Mouse (Mus musculus): ENCODE data around the gene Pa2g4. TPM values are rescaled to one million over a fixed set of nuclear protein-coding genes. Genes with fewer than 3 reads are reported as not detected.

The Pa2g4 gene
- polyA plus RNA-seq, 1 experiment from 2014 or later, result 213 TPM

DNA sequence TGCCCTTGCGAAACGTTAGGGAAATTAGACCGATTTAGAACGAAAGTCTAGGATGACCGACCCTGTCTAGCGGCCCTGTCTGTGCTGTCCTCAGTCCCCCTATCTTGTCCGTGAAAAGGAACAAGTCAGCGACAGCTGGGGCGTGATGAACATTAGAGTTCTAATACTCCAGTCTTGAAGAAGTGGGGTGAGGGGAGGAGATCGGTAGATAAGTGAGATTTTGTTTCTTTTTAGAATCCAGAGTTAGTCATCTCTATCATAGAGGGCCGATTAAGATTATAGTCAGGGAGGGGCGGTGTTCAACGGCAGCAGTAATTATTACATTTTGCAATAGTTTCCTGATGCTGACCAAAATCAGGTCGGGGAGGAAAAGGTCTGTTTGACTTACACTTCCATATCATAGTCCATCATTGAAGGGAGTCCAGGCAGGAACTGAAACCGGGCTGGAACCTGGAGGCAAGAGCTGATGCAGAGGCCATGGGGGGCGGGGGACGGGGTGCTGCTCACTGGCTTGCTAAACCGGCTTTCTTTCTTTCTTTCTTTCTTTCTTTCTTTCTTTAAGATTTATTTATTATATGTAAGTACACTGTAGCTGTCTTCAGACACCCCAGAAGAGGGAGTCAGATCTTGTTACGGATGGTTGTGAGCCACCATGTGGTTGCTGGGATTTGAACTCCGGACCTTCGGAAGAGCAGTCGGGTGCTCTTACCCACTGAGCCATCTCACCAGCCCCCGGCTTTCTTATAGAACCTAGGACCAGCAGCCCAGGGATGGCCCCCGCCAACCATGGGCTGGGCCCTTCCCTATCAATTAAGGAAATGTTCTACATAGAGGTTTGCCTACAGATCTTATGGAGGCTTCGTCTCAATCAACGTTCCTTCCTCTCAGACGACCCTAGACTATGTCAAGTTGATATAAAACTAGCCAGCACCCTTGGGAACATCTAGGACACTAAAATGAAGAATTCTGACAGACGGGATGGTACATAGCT lies 39.1 kb downstream of the Pa2g4 start:
- H3K36me3 ChIP-seq, result no peaks in the 10 kb centered on the region; the same call in 1 of the 2 replicates
- H3K9me3 ChIP-seq, result no peaks in the 10 kb centered on the region
- peak overlapping the region; percentile 60 for H3K27ac ChIP-seq
- H3K4me2 ChIP-seq, result peak overlapping the region; percentile 98
- ATAC-seq (ENCODE audit: insufficient read depth, low FRiP score, low read depth), result no peak
- H3K4me1 ChIP-seq, result peaks cover 10% of the 10 kb centered on the region; the same call in 1 of the 2 replicates
- WGBS, result 31% methylated on average over 28 of the region's 28 CpGs
- no peak overlapping the region for H3K9ac ChIP-seq
- H3K4me3 ChIP-seq (replicated peaks), result peak overlapping the region; percentile 92
- H3K27me3 ChIP-seq (replicated peaks), result no peaks in the 10 kb centered on the region

DNA sequence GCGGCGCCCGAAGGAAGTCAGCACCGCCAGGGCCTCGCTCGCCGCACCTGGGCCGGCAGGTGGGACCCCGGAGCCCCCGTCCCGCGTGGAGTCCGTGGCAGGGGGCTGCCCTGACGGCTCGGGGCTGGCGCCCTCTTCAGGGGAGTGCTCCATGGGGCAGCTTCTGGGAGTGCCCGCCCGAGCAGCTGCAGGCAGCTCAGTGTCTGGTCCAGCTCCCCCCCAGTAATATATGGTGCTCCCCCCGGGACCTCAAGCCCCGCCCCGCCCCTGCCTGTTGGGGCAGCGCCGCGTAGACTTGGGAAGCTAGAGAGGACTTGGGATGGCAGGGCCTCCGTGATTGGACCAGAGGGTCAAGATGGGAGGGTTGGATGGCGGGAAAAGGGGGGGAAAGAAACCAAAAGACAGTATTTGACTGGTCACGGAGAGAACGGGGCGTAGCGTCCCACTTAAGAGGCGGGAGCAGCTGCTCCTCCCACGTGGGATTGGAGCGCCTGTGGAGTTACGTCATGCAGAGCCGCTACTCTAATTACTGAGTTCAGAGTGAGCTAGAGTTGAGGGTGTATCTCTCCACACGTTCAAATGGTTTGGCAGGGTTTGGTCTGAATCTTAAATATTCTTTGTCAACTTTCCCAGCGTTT lies 40.0 kb downstream of the Pa2g4 start, which contains the start of gene Esyt1:
TSS of gene Esyt1 (minus strand) at position 201 of the 638 bp plus-strand sequence.
- H3K9ac ChIP-seq, result peak within 1 kb of the TSS; percentile 95
- peak; percentile 98 for ATAC-seq (ENCODE audit: insufficient read depth, low FRiP score, low read depth)
- H3K4me1 ChIP-seq, result peaks cover 10% of the 10 kb centered on the region; the same call in 1 of the 2 replicates
- H3K4me3 ChIP-seq (replicated peaks), result peak within 1 kb of the TSS; percentile 92
- peak within 1 kb of the TSS; percentile 90 for H3K27ac ChIP-seq
- H3K27me3 ChIP-seq (replicated peaks), result no peaks in the 10 kb centered on the region
- H3K36me3 ChIP-seq, result peaks cover 4% of the 10 kb centered on the region; the same call in 1 of the 2 replicates
- no peaks in the 10 kb centered on the region for H3K9me3 ChIP-seq
- peak within 1 kb of the TSS; percentile 98 for H3K4me2 ChIP-seq
- under 1% methylated on average over 37 of the region's 37 CpGs for WGBS

DNA sequence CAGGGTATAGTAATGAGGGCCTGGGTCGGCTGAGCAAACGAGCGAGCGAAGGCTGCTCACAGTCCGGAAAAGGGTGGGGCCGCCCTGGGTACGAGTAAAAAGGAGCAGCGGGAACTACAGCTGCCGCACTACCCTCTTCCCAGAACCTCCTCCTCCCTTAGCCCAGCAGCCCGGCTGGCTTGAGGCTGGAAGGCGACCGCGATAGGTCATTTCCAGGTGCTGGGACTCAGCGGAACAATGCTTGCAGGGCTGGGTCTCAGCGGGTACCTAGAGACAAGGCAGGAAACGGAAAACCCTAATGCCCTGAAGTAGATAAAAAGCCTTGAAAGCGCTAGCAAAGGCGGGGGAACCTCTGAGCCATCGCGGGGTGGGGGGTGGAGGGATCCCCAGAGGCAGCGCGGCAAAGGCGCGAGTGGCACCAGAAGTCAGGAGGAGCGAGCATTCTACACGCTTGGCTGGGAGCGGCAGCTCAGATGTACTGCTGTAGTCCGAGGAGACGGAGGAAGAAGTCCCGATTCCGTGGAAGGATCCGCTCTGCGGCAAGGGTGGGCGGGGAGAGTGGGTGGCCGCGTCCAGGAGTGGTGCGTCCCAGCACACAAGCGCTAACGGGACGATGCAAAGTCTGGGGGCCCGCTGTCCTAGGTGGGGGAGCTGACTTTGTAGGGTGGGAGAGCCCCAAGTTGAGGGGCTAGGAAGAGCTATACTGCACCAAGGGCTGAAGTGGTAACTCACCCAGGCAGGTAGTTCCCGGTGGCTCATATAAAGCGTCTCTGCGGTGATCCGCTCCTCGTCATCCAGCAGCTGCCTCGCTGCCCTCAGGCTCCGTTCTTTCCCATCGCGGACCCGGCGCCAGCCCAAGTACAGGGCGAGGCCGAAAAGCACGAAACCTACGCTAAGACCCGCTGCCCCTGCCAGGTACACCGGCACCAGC lies 40.8 kb downstream of the Pa2g4 start:
- H3K9me3 ChIP-seq, result no peaks in the 10 kb centered on the region
- peak overlapping the region; percentile 92 for H3K4me3 ChIP-seq (replicated peaks)
- WGBS, result under 1% methylated on average over 58 of the region's 58 CpGs
- H3K9ac ChIP-seq, result peak overlapping the region; percentile 95
- H3K36me3 ChIP-seq, result peaks cover 10% of the 10 kb centered on the region; the same call in 1 of the 2 replicates
- peak; percentile 17 for ATAC-seq (ENCODE audit: insufficient read depth, low FRiP score, low read depth)
- peaks cover 10% of the 10 kb centered on the region; the same call in 1 of the 2 replicates for H3K4me1 ChIP-seq
- H3K27me3 ChIP-seq (replicated peaks), result no peaks in the 10 kb centered on the region
- peak overlapping the region; percentile 90 for H3K27ac ChIP-seq
- peak overlapping the region; percentile 98 for H3K4me2 ChIP-seq

DNA sequence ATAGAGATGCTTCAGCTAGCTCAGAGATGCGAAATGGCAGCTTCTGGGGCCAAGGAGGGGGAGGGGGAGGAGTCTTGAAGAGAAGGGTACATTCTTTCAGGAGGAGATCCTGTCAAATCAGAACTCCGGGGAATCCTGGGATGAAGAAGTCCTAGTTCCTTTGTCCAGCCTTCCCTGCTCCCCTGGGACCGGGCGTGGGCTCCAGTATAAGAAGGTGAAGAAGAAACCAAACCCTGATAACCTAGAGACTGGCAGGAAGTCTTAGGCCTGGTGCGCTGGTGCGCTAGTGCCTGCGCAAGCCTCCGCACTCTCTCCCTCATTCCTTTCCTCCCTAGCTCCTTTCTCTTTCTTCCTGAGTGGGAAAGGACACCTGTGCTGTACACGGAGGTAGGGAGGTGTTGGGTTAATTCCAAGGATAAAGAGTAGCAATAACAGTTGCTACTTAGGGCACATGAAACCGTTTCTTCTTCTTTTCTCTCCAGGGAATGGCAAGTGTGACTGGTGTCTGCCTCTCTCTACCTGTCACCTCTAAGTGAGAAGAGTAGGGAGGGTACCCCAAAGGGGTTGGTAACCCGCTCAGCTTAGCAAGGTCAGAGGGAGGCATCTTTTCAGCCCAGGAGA lies 41.6 kb downstream of the Pa2g4 start:
- Histone ChIP-seq H3K9ac (peak overlapping the region; percentile 95; the same call in 1 of the 2 replicates), H3K27me3 (replicated peaks) (no peaks in the 10 kb centered on the region), H3K27ac (peak overlapping the region; percentile 90; the same call in 1 of the 2 replicates), H3K4me2 (peak overlapping the region; percentile 98), H3K4me1 (peaks cover 10% of the 10 kb centered on the region; the same call in 1 of the 2 replicates), H3K4me3 (replicated peaks) (peak overlapping the region; percentile 92), H3K9me3 (no peaks in the 10 kb centered on the region), H3K36me3 (peaks cover 11% of the 10 kb centered on the region; the same call in 1 of the 2 replicates)
- WGBS, result 31% methylated on average over 11 of the region's 11 CpGs
- ATAC-seq (ENCODE audit: insufficient read depth, low FRiP score, low read depth), result no peak

DNA sequence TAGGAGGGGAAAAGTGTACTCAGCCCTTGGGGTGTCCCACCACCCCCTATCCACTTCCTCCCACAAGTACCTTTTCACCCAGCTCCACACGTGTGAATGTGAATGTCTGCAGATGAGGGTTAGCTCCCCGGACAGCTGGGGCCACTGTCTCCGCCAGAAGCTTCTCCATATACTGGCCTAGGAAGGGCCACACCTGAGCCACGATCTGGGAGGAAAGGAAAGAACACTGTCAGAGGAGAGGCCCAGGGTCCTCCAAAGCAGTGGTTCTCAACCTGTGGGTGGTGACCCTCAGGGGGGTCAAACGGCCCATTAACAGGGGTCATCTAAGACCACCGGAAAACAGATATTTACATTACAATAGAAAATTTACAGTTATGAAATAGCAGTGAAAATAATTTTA lies 43.4 kb downstream of the Pa2g4 start:
- Histone ChIP-seq H3K27ac (no peak overlapping the region), H3K36me3 (peaks cover 18% of the 10 kb centered on the region; the same call in 1 of the 2 replicates), H3K4me3 (replicated peaks) (no peak overlapping the region), H3K4me2 (no peak overlapping the region), H3K9ac (no peak overlapping the region), H3K4me1 (peaks cover 10% of the 10 kb centered on the region; the same call in 1 of the 2 replicates), H3K27me3 (replicated peaks) (no peaks in the 10 kb centered on the region), H3K9me3 (no peaks in the 10 kb centered on the region)
- ATAC-seq (ENCODE audit: insufficient read depth, low FRiP score, low read depth), result no peak
- 78% methylated on average over 6 of the region's 6 CpGs for WGBS

DNA sequence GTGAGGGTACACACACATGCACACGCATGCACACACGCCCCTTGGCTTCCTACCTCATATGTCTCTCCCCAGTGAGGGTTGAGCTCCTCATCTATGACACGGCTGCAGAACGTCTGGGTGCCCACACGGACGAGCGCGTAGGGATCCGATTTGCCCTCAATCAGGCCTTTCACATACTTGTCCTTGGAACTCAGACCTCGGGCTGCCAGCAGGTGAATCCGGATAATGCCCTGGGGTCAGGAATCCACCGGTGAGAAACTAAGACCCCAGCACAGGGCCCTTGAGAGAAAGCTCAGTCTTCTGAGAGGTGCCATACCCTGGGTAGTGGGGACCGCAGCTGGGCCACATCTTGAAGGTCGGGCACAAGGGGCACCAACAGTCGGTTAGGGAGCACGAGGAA lies 45.2 kb downstream of the Pa2g4 start:
- no peak for ATAC-seq (ENCODE audit: insufficient read depth, low FRiP score, low read depth)
- no peaks in the 10 kb centered on the region for H3K9me3 ChIP-seq
- H3K4me2 ChIP-seq, result no peak overlapping the region
- no peak overlapping the region for H3K4me3 ChIP-seq (replicated peaks)
- H3K4me1 ChIP-seq, result peaks cover 10% of the 10 kb centered on the region; the same call in 1 of the 2 replicates
- H3K36me3 ChIP-seq, result peaks cover 19% of the 10 kb centered on the region; the same call in 1 of the 2 replicates
- 87% methylated on average over 16 of the region's 16 CpGs for WGBS
- no peak overlapping the region for H3K9ac ChIP-seq
- no peaks in the 10 kb centered on the region; the same call in 1 of the 2 replicates for H3K27me3 ChIP-seq (replicated peaks)
- no peak overlapping the region for H3K27ac ChIP-seq

DNA sequence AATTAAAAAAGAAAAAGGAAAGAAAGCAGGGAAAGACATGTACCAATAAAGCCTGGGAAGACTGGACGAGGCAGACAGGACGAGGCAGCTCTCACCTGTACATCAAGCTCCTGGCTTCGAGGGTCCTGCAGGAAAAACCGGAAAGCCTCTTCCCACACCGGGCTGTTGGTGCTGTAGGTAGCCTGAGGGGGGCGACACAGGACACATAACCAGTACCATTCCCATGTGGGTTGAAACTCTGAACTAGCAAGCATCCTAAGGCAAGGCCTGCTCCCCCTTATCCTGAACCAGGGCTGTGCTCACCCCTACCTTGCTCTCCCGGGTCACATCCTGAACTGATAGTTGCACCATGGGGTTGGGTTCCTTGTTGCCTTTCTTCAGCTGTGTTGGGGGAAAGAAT lies 47.0 kb downstream of the Pa2g4 start:
- Histone ChIP-seq H3K27me3 (replicated peaks) (no peaks in the 10 kb centered on the region; the same call in 1 of the 2 replicates), H3K4me3 (replicated peaks) (no peak overlapping the region), H3K4me1 (peaks cover 1% of the 10 kb centered on the region; the same call in 1 of the 2 replicates), H3K9ac (no peak overlapping the region), H3K9me3 (no peaks in the 10 kb centered on the region), H3K4me2 (no peak overlapping the region), H3K27ac (no peak overlapping the region), H3K36me3 (peaks cover 26% of the 10 kb centered on the region; the same call in 1 of the 2 replicates)
- WGBS, result 77% methylated on average over 7 of the region's 7 CpGs
- ATAC-seq (ENCODE audit: insufficient read depth, low FRiP score, low read depth), result no peak

DNA sequence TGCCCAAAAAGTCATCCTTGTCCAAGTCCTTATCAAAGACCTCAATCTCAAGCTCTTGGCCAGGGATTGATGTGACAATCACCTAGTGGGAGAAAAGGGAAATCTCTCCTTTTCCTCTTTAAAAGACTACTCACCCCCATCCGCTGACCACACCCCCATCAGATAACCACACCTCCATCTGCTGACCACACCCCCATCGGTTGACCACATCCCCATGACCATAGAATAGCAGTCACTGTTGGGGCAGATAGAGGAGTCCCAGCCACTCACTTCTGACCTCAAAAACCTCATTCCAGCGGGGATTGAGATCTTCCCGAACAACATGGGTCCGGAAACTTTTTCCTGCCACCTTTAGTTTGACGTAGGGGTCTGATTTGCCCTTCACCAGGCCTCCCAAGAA lies 49.1 kb downstream of the Pa2g4 start:
- Histone ChIP-seq H3K27ac (no peak overlapping the region), H3K4me1 (no peaks in the 10 kb centered on the region), H3K9me3 (no peaks in the 10 kb centered on the region), H3K27me3 (replicated peaks) (no peaks in the 10 kb centered on the region; the same call in 1 of the 2 replicates), H3K4me3 (replicated peaks) (no peak overlapping the region), H3K36me3 (peaks cover 32% of the 10 kb centered on the region; the same call in 1 of the 2 replicates), H3K4me2 (no peak overlapping the region), H3K9ac (no peak overlapping the region)
- 36% methylated on average over 6 of the region's 6 CpGs for WGBS
- no peak for ATAC-seq (ENCODE audit: insufficient read depth, low FRiP score, low read depth)

DNA sequence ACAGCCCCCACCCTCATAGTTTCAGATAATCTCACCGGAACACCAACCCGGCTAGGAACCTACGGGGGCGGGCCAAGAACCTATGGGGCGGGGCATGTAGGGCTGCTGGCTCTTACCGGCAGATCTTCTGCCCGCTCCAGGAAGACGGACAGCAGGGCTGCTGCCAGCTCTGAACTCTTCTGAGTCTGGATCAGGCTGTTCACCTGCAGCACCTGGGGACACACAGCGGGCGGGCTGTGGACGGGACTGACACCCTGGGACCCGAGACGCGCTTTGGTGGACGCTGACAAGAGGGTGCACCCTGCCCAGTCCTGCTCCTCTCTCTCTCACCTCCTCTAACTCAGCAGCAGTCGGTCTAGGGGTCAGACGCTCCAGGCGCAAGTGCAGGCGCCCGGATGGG lies 49.8 kb downstream of the Pa2g4 start:
- H3K9ac ChIP-seq, result no peak overlapping the region
- no peaks in the 10 kb centered on the region; the same call in 1 of the 2 replicates for H3K27me3 ChIP-seq (replicated peaks)
- no peaks in the 10 kb centered on the region for H3K9me3 ChIP-seq
- ATAC-seq (ENCODE audit: insufficient read depth, low FRiP score, low read depth), result no peak
- H3K27ac ChIP-seq, result no peak overlapping the region
- WGBS, result 39% methylated on average over 20 of the region's 20 CpGs
- no peak overlapping the region for H3K4me3 ChIP-seq (replicated peaks)
- H3K4me1 ChIP-seq, result no peaks in the 10 kb centered on the region
- peaks cover 33% of the 10 kb centered on the region for H3K36me3 ChIP-seq
- peak overlapping the region; percentile 33 for H3K4me2 ChIP-seq

DNA sequence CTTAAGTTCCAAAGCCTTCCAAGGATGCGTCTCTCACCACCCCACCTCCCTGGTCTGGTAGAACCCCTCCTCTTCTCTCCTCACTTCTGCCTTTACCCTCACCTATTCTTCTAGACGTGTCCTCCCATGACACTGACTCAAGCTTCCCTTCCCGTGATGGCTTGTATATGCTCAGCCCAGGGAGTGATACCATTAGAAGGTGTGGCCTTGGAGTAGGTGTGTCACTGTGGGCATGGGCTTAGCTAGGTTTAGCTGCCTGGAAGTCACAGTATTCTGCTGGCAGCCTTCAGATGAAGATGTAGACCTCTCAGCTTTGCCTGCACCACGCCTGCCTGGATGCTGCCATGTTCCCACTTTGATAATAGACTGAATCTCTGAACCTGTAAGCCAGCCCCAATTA lies 50.7 kb downstream of the Pa2g4 start:
- Histone ChIP-seq H3K27me3 (replicated peaks) (no peaks in the 10 kb centered on the region; the same call in 1 of the 2 replicates), H3K36me3 (peaks cover 26% of the 10 kb centered on the region), H3K27ac (no peak overlapping the region), H3K4me2 (no peak overlapping the region), H3K9me3 (no peaks in the 10 kb centered on the region), H3K4me3 (replicated peaks) (no peak overlapping the region), H3K9ac (no peak overlapping the region), H3K4me1 (no peaks in the 10 kb centered on the region)
- ATAC-seq (ENCODE audit: insufficient read depth, low FRiP score, low read depth), result no peak
- WGBS, result 81% methylated on average over 4 of the region's 4 CpGs
